Mouse (Mus musculus): ENCODE results near the gene Gm5678.
"Not testable (repeated sequence)": the region's sequence is repeated elsewhere in the genome, so short reads cannot be mapped to it uniquely, and the experiment has no call there.

The Gm5678 gene

GRCm38 (mm10) chr16:93608731-93609130 is 19.2 kb upstream of the Gm5678 start:
- no peak for DNase-seq (ENCODE audit: low spot score in 2 of 2)

DNA sequence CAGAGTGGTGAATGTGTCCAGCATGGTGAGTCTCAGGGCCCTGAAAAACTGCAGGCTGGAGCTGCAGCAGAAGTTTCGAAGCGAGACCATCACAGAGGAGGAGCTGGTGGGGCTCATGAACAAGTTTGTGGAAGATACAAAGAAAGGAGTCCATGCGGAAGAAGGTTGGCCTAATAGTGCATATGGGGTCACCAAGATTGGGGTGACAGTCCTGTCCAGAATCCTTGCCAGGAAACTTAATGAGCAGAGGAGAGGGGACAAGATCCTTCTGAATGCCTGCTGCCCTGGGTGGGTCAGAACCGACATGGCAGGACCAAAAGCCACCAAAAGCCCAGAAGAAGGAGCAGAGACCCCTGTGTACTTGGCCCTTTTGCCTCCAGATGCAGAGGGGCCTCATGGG is 18.1 kb upstream of the Gm5678 start:
- DNase-seq (ENCODE audit: low spot score in 2 of 2) = no peak

DNA sequence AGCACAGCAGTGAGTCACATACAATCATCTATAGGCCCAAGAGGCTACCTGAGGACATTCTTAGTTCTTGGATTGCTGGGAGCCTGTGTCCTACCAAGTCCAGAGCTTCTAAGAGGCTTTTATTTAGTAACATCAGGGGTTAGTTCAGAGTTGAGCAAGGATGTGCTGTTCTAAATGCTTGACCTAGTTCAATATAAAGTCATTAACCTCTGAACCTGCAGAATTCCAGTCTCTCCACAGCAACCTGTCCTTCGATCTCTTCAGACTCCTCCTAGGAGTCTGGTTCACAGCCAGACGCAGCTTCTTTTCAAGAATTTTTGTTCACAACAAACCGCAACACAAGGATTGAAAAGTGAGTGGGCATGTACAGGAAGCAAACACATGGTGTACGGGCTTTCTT is 16.9 kb upstream of the Gm5678 start:
- no peak for DNase-seq (ENCODE audit: low spot score in 2 of 2)

DNA sequence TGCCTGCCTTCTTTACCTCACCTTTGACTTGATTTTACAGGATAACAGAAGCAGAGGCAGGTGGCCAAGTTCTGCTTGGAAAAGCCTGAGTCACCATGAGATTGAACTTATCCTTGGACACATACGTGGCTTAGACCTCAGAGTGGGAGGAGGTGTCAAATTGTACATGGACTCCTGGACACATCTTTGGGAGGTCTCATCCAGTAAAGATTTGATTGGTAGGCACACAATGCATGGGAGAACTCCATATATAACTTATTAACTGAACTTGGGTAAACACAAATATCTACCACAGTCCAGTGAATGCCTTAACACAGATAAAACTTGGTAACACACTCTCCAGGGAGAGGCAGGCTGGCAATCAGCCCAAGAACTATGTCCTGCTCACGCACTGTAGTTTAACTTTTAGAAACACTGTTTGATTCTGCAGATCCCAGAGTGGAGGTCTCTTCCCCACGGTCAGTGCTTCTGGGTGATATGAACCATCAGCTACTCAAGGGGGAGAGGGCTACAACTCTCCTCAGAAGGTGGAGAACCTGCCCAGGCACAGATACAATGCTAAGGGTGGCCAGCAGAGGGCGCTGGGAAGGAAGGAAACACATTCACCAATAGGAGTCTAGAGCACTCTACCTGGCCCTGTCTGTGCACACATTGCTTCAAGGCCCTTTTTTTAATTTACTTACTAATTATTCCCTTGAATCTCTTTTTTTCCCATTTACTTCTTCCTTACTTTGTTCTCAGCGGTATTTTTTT is 12.6 kb upstream of the Gm5678 start:
- DNase-seq (ENCODE audit: low spot score in 2 of 2) = peak; percentile 45 to 64

DNA sequence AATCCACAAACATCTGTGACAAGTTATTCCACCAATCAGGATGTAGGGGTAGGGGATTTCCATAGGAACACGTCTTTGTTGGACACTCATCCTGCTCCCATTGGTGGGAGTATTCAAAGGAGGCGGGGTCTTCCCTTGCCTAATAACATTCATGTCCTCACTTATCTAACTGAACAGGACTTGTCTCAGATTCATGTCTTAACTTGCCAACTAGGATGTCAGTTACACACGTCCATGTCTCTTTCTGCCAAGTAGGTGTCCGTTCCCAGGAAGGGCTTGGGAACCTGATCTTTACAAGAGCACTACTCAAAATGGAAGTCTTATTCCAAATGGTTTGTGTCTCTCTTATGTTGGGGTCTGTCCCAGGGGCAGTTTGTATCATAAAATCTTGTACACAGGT is 4.1 kb upstream of the Gm5678 start:
- not testable (repeated sequence) for DNase-seq (ENCODE audit: low spot score in 2 of 2)

- no peak for DNase-seq (ENCODE audit: low spot score in 2 of 2)
These were observed 3.2 kb upstream of the Gm5678 start for GRCm38 (mm10) chr16:93624671-93625070.

DNA sequence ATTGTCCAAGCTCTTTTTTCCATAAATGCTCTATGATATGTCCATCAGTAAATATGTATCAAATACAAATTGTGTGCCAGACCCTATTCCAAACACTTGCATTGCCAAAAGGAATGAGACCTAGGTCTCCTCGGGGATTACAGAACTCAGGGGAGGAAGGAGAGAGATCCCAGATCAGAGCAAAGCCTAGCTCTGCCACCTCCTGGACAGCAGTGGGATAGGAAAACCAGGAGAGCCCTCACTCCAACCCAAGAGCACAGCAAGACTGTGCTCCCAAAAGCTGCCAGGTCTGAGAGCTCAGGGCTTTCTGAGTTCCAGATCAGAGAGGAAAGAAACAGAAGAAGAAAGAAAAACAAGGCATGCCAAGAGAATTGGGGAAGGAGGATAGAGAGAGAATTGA is 1.2 kb upstream of the Gm5678 start:
- no peak for DNase-seq (ENCODE audit: low spot score in 2 of 2)

- DNase-seq (ENCODE audit: low spot score in 2 of 2) = no peak
These were observed 16.1 kb downstream of the Gm5678 start for GRCm38 (mm10) chr16:93644006-93644405.

DNA sequence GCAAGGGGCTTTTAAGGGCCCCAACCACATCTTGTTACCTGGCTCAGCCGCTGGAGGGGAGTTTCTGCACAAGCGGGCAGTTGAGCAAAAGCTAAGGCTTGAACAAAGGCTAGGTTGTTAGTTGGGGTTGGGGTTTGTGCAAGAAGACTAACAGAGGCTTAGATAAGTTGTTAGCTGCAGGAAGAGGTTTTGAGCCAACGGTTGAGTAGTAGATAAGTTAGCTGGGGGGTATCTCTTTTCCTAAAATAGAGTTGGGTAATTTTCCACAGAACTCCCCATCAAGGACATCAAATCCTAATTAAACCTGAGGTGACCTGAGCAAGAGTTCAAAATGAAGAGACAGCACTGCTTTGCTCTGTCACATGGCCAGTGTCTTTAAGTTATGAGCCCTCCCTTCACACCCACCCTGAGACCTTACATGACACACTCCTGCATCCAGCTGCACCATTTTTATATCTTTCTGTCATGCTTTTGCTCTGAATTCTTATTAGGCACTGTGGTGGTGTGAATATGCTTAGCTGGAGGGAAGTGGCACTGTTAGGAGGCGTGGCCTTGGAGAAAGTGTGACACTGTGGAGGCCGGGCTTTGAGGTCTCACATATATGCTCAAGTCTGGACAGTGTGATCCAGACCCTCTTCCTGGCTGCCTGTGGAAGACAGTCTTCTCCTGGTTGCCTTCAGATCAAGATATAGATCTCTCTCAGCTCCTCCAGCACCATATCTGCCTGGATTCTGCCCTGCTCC is 20.7 kb downstream of the Gm5678 start:
- DNase-seq (ENCODE audit: low spot score in 2 of 2) = no peak

DNA sequence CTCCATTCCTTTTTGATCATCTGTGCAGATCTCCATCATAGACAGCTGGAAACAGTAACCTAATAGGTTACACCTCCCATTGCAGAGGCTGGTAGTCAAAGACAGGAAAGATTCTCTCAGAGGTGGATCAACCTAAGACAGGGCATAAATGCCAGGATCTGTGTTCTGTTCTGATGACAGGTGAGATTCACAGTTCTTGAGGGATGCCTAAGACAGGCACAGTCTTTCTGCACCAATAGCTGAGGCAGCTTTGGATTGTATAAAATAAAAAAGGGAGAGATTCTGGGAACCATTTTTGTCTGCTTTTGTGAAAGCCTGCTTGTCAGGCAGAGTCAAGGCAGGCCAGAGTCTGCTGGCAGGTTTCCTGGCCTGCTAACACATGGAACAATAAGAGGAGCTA is 40.1 kb downstream of the Gm5678 start:
- DNase-seq (ENCODE audit: low spot score in 2 of 2) = no peak

DNA sequence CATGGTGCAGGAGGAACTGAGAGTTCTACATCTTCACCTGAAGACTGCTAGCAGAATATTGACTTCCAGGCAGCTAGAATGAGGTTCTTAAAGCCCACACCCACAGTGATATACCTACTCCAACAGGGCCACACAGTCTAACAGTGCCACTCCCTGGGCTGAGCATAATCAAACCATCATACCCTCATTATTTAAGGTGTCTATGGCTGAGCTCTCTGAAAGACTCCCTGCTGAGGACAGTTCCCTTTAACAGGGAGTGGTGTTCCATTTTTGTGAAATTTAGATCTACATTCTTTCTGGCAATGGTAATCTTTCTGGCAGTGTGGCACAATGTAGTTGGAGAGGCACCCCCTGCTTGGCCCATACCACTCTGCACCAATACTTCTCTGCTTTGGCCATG is 41.6 kb downstream of the Gm5678 start:
- DNase-seq (ENCODE audit: low spot score in 2 of 2) = no peak

- DNase-seq (ENCODE audit: low spot score in 2 of 2) = not testable (repeated sequence)
These were observed 42.6 kb downstream of the Gm5678 start for GRCm38 (mm10) chr16:93670466-93670865.

- no peak for DNase-seq (ENCODE audit: low spot score in 2 of 2)
These were observed 43.2 kb downstream of the Gm5678 start for GRCm38 (mm10) chr16:93671064-93671463.

DNA sequence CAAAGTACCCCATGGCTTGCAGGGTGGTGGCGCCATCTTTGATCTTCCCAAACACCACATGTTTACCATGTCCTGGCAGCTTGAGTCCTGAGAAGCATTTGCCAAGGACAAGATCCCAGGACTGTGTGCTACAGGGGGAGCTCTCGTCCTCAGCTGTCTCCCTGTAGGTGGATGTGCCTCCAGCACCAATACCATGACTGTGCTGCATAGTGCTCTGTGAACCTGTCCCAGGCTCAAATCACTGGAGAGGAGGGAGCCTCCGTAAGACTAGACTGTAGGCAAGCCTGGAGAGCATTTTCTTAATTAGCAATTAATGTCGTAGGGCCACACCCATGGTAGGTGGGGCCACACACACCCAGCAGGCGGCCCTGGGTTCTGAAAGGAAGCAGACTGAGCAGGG is 48.5 kb downstream of the Gm5678 start:
- DNase-seq (ENCODE audit: low spot score in 2 of 2) = no peak

DNA sequence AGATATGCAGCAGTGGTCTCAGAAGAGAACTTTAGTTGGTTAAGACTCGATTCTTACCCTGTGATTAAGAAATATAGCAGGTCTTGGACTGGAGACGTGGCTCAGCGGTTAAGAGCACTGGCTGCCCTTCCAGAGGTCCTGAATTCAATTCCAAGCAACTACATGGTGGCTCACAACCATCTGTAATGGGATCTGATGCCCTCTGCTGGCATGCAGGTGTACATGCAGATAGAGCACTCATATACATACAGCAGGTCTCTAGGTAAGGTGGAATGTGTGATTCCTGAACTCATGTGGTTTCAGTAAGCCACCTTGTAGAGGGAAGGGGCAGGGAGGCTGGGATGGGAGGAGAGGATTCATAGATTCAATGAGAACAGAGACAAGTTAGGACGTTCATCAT is 50.3 kb downstream of the Gm5678 start:
- no peak for DNase-seq (ENCODE audit: low spot score in 2 of 2)

DNA sequence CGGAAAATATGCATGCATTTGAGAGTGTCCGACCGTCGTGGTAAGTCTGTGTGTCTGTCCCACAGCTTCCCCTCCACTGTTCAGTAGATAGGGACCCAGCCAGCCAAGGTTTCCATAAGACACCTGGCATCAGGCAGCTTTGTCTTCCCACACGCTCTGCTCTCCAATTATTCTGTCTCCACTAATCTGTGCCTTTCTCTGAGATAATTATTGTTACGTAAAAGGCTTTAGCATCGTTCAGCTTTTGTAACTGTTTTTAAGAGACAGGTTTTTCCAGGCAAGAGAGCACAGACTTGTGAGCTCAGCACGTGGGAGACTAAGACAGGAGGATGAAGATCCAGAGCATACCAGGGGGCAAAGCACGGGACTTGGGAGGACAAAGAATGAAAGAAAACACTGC is 51.3 kb downstream of the Gm5678 start:
- no peak for DNase-seq (ENCODE audit: low spot score in 2 of 2)

Measured in urinary bladder, adult 18-20 months (tissue).